Mouse (Mus musculus) midbrain, embryonic 15.5 days (tissue): ENCODE measurements around the gene Trpd52l3. TPM values are rescaled to one million over a fixed set of nuclear protein-coding genes. Genes with fewer than 3 reads are reported as not detected.
"Not testable (repeated sequence)": the region's sequence is repeated elsewhere in the genome, so short reads cannot be mapped to it uniquely, and the experiment has no call there.

ENCODE experiments used
- ATAC-seq: fragments of 200-750 bp; cut with Nextera tagmentation; replicated peaks from 2 replicates; pipeline ENCODE4 v1.8.0; 2017; ENCODE audit warnings: moderate TSS enrichment
- H3K27ac ChIP-seq: fragments of 300-500 bp; sonication (generic); 2 replicates; pipeline ENCODE4 v1.5.1; 2015; ENCODE audit warnings: mild to moderate bottlenecking, inconsistent platforms
- H3K27me3 ChIP-seq: fragments of 300-500 bp; sonication (generic); replicated peaks from 2 replicates; pipeline ENCODE4 v1.6.1; 2015; ENCODE audit warnings: inconsistent platforms
- H3K36me3 ChIP-seq: fragments of 300-500 bp; sonication (generic); replicated peaks from 2 replicates; pipeline ENCODE4 v1.6.1; 2015; ENCODE audit warnings: inconsistent platforms
- H3K4me1 ChIP-seq: fragments of 300-500 bp; sonication (generic); 2 replicates; pipeline ENCODE4 v1.6.1; 2015; ENCODE audit warnings: inconsistent platforms
- H3K4me2 ChIP-seq: fragments of 300-500 bp; sonication (generic); 2 replicates; pipeline ENCODE4 v1.6.1; 2015; ENCODE audit warnings: inconsistent platforms, mild to moderate bottlenecking, moderate library complexity
- H3K4me3 ChIP-seq: fragments of 300-500 bp; sonication (generic); 2 replicates; pipeline ENCODE4 v1.5.1; 2015; ENCODE audit warnings: mild to moderate bottlenecking, inconsistent platforms
- H3K9ac ChIP-seq: fragments of 300-500 bp; sonication (generic); 2 replicates; pipeline ENCODE4 v1.6.1; 2015; ENCODE audit warnings: mild to moderate bottlenecking, inconsistent platforms
- H3K9me3 ChIP-seq: fragments of 300-500 bp; sonication (generic); 2 replicates; pipeline ENCODE4 v1.6.1; 2016; ENCODE audit warnings: inconsistent platforms
- WGBS: fragments of 180-500 bp; shearing (Covaris S2); methylation state at CpG from one replicate; pipeline ENCODE4 v1.1.7; 2015; ENCODE audit warnings: mixed read lengths; 5-methylcytosine and 5-hydroxymethylcytosine counted together
- polyA plus RNA-seq: library from polyadenylated mRNA; unstranded; fragments of >200 nt; fragmentation: Nextera tagmentation; extraction: Ambion mirVana; gene quantifications from 2 replicates; pipeline ENCODE4 v1.2.1, GENCODE M21; 2015

Trpd52l3 gene
- polyA plus RNA-seq, 1 experiment from 2014 or later = not detected

GRCm38 (mm10) chr19:30000406-30001365, 2.9 kb upstream of the Trpd52l3 start:
- Histone ChIP-seq H3K27ac (peak overlapping the region; percentile 55; the same call in 1 of the 2 replicates), H3K4me1 (peaks cover 7% of the 10 kb centered on the region), H3K9me3 (no peaks in the 10 kb centered on the region), H3K9ac (no peak overlapping the region), H3K4me2 (peak overlapping the region; percentile 27), H3K4me3 (peak overlapping the region; percentile 4; the same call in 1 of the 2 replicates), H3K36me3 (no peaks in the 10 kb centered on the region), H3K27me3 (no peaks in the 10 kb centered on the region)
- peak; percentile 83 for ATAC-seq
- WGBS = 24% methylated on average over 12 of the region's 12 CpGs

- H3K36me3 ChIP-seq = no peaks in the 10 kb centered on the region
- WGBS = 90% methylated on average over 6 of the region's 6 CpGs
- no peaks in the 10 kb centered on the region for H3K27me3 ChIP-seq
- H3K27ac ChIP-seq = no peak overlapping the region
- no peak overlapping the region for H3K4me3 ChIP-seq
- H3K4me2 ChIP-seq = no peak overlapping the region
- ATAC-seq = no peak
- H3K9me3 ChIP-seq = no peaks in the 10 kb centered on the region
- peaks cover 7% of the 10 kb centered on the region for H3K4me1 ChIP-seq
- no peak overlapping the region for H3K9ac ChIP-seq
Observed at GRCm38 (mm10) chr19:30001550-30001949, 2.0 kb upstream of the Trpd52l3 start.

- no peak for ATAC-seq
- no peak overlapping the region for H3K4me2 ChIP-seq
- no peaks in the 10 kb centered on the region for H3K36me3 ChIP-seq
- no peaks in the 10 kb centered on the region for H3K4me1 ChIP-seq
- H3K27me3 ChIP-seq = no peaks in the 10 kb centered on the region
- no peak overlapping the region for H3K9ac ChIP-seq
- WGBS = 71% methylated on average over 3 of the region's 3 CpGs
- no peak overlapping the region for H3K4me3 ChIP-seq
- no peaks in the 10 kb centered on the region for H3K9me3 ChIP-seq
- no peak overlapping the region for H3K27ac ChIP-seq
Observed at GRCm38 (mm10) chr19:30006371-30006770, 2.8 kb downstream of the Trpd52l3 start.

GRCm38 (mm10) chr19:30010520-30011296, 7.1 kb downstream of the Trpd52l3 start:
- H3K9ac ChIP-seq = no peak overlapping the region
- H3K9me3 ChIP-seq = no peaks in the 10 kb centered on the region
- no peak overlapping the region for H3K4me3 ChIP-seq
- 76% methylated on average over 13 of the region's 13 CpGs for WGBS
- H3K36me3 ChIP-seq = no peaks in the 10 kb centered on the region
- no peaks in the 10 kb centered on the region for H3K4me1 ChIP-seq
- no peak overlapping the region for H3K4me2 ChIP-seq
- ATAC-seq = no peak
- no peaks in the 10 kb centered on the region for H3K27me3 ChIP-seq
- no peak overlapping the region for H3K27ac ChIP-seq

- Histone ChIP-seq H3K4me3 (no peak overlapping the region), H3K36me3 (no peaks in the 10 kb centered on the region), H3K27me3 (no peaks in the 10 kb centered on the region), H3K4me2 (no peak overlapping the region), H3K9ac (no peak overlapping the region), H3K27ac (no peak overlapping the region), H3K9me3 (no peaks in the 10 kb centered on the region), H3K4me1 (no peaks in the 10 kb centered on the region)
- 91% methylated on average over 3 of the region's 3 CpGs for WGBS
- ATAC-seq = no peak
Observed at GRCm38 (mm10) chr19:30014331-30014730, 10.7 kb downstream of the Trpd52l3 start.

GRCm38 (mm10) chr19:30016156-30016555, 12.6 kb downstream of the Trpd52l3 start:
- no peak overlapping the region for H3K9ac ChIP-seq
- H3K4me3 ChIP-seq = no peak overlapping the region
- H3K27me3 ChIP-seq = no peaks in the 10 kb centered on the region
- H3K27ac ChIP-seq = no peak overlapping the region
- 85% methylated on average over 6 of the region's 6 CpGs for WGBS
- ATAC-seq = no peak
- no peak overlapping the region for H3K4me2 ChIP-seq
- no peaks in the 10 kb centered on the region for H3K9me3 ChIP-seq
- H3K4me1 ChIP-seq = no peaks in the 10 kb centered on the region
- H3K36me3 ChIP-seq = no peaks in the 10 kb centered on the region

- not testable (repeated sequence) for H3K9ac ChIP-seq, H3K4me3 ChIP-seq, ATAC-seq, H3K36me3 ChIP-seq, H3K4me2 ChIP-seq, H3K27ac ChIP-seq, H3K9me3 ChIP-seq, H3K4me1 ChIP-seq, H3K27me3 ChIP-seq
- 95% methylated on average over 10 of the region's 10 CpGs for WGBS
Observed at GRCm38 (mm10) chr19:30023419-30023818, 19.8 kb downstream of the Trpd52l3 start.

- Histone ChIP-seq H3K9me3 (no peaks in the 10 kb centered on the region), H3K4me3 (peak overlapping the region; percentile 99), H3K36me3 (no peaks in the 10 kb centered on the region), H3K27me3 (no peaks in the 10 kb centered on the region), H3K4me1 (peaks cover 37% of the 10 kb centered on the region), H3K9ac (peak overlapping the region; percentile 100; the same call in 1 of the 2 replicates), H3K4me2 (peak overlapping the region; percentile 74), H3K27ac (peak overlapping the region; percentile 97)
- 17% methylated on average over 11 of the region's 11 CpGs for WGBS
- ATAC-seq = no peak
Observed at GRCm38 (mm10) chr19:30029002-30029710, 25.6 kb downstream of the Trpd52l3 start.

GRCm38 (mm10) chr19:30029894-30030635, 26.5 kb downstream of the Trpd52l3 start, which contains the start of gene Uhrf2:
Gene Uhrf2, plus strand, starts transcription at chr19:30030513.
- WGBS = 1% methylated on average over 74 of the region's 74 CpGs
- H3K27ac ChIP-seq = peak within 1 kb of the TSS; percentile 97
- peak; percentile 97 for ATAC-seq
- no peaks in the 10 kb centered on the region for H3K36me3 ChIP-seq
- H3K4me1 ChIP-seq = peaks cover 43% of the 10 kb centered on the region
- H3K27me3 ChIP-seq = no peaks in the 10 kb centered on the region
- H3K9ac ChIP-seq = peak within 1 kb of the TSS; percentile 100
- H3K9me3 ChIP-seq = no peaks in the 10 kb centered on the region
- peak within 1 kb of the TSS; percentile 74 for H3K4me2 ChIP-seq
- H3K4me3 ChIP-seq = peak within 1 kb of the TSS; percentile 99

- Histone ChIP-seq H3K27ac (peak overlapping the region; percentile 97), H3K9me3 (no peaks in the 10 kb centered on the region), H3K4me1 (peaks cover 43% of the 10 kb centered on the region), H3K4me3 (peak overlapping the region; percentile 99), H3K9ac (peak overlapping the region; percentile 100), H3K36me3 (no peaks in the 10 kb centered on the region), H3K27me3 (no peaks in the 10 kb centered on the region), H3K4me2 (peak overlapping the region; percentile 74)
- ATAC-seq = no peak; the same call in 1 of the 2 replicates
- under 1% methylated on average over 76 of the region's 92 CpGs for WGBS
Observed at GRCm38 (mm10) chr19:30030636-30031467, 27.3 kb downstream of the Trpd52l3 start.
